Mouse (Mus musculus): ENCODE results near the gene Gm45837.

Gene Gm45837

GRCm38 (mm10) chr7:101503351-101503750, 92.7 kb downstream of the Gm45837 start:
- peak; percentile 43 for DNase-seq (ENCODE audit: low spot score)

GRCm38 (mm10) chr7:101503803-101504202, 93.1 kb downstream of the Gm45837 start:
- DNase-seq (ENCODE audit: low spot score), result no peak

- no peak for DNase-seq (ENCODE audit: low spot score)
Observed at GRCm38 (mm10) chr7:101504507-101504906, 93.8 kb downstream of the Gm45837 start.

- DNase-seq (ENCODE audit: low spot score), result no peak
Observed at GRCm38 (mm10) chr7:101509212-101509611, 98.5 kb downstream of the Gm45837 start.

GRCm38 (mm10) chr7:101513655-101514054, 103.0 kb downstream of the Gm45837 start:
- DNase-seq (ENCODE audit: low spot score), result no peak

GRCm38 (mm10) chr7:101514768-101515167, 104.1 kb downstream of the Gm45837 start:
- DNase-seq (ENCODE audit: low spot score), result no peak

- no peak for DNase-seq (ENCODE audit: low spot score)
Observed at GRCm38 (mm10) chr7:101515295-101515694, 104.6 kb downstream of the Gm45837 start.

GRCm38 (mm10) chr7:101516460-101516859, 105.8 kb downstream of the Gm45837 start:
- no peak for DNase-seq (ENCODE audit: low spot score)

- DNase-seq (ENCODE audit: low spot score), result no peak
Observed at GRCm38 (mm10) chr7:101521696-101522095, 111.0 kb downstream of the Gm45837 start.

- DNase-seq (ENCODE audit: low spot score), result no peak
Observed at GRCm38 (mm10) chr7:101523205-101523604, 112.5 kb downstream of the Gm45837 start.

GRCm38 (mm10) chr7:101526484-101526883, 115.8 kb downstream of the Gm45837 start:
- DNase-seq (ENCODE audit: low spot score), result no peak

- DNase-seq (ENCODE audit: low spot score), result no peak
Observed at GRCm38 (mm10) chr7:101534428-101534827, 123.7 kb downstream of the Gm45837 start.

GRCm38 (mm10) chr7:101535102-101535501, 124.4 kb downstream of the Gm45837 start:
- no peak for DNase-seq (ENCODE audit: low spot score)

GRCm38 (mm10) chr7:101535517-101535916, 124.8 kb downstream of the Gm45837 start:
- no peak for DNase-seq (ENCODE audit: low spot score)

- DNase-seq (ENCODE audit: low spot score), result no peak
Observed at GRCm38 (mm10) chr7:101537541-101537940, 126.9 kb downstream of the Gm45837 start.

GRCm38 (mm10) chr7:101538141-101538933, 127.7 kb downstream of the Gm45837 start:
- DNase-seq (ENCODE audit: low spot score), result no peak

GRCm38 (mm10) chr7:101539774-101540173, 129.1 kb downstream of the Gm45837 start:
- DNase-seq (ENCODE audit: low spot score), result no peak

GRCm38 (mm10) chr7:101540684-101541083, 130.0 kb downstream of the Gm45837 start:
- DNase-seq (ENCODE audit: low spot score), result no peak

GRCm38 (mm10) chr7:101541132-101541531, 130.4 kb downstream of the Gm45837 start:
- DNase-seq (ENCODE audit: low spot score), result peak; percentile 20

- no peak for DNase-seq (ENCODE audit: low spot score)
Observed at GRCm38 (mm10) chr7:101541734-101542133, 131.0 kb downstream of the Gm45837 start.

GRCm38 (mm10) chr7:101547651-101548050, 137.0 kb downstream of the Gm45837 start:
- DNase-seq (ENCODE audit: low spot score), result no peak

GRCm38 (mm10) chr7:101549266-101549665, 138.6 kb downstream of the Gm45837 start:
- DNase-seq (ENCODE audit: low spot score), result no peak

- DNase-seq (ENCODE audit: low spot score), result no peak
Observed at GRCm38 (mm10) chr7:101550686-101551485, 140.2 kb downstream of the Gm45837 start.

All from ovary, postnatal 10 days (tissue).